Mouse (Mus musculus) neural tube, embryonic 13.5 days (tissue): ENCODE data around the gene Gm128. TPM values are rescaled to one million over a fixed set of nuclear protein-coding genes. Genes with fewer than 3 reads are reported as not detected.

Experiments
- ATAC-seq: fragments of 200-750 bp; cut with Nextera tagmentation; 2 replicates; pipeline ENCODE4 v1.8.0; 2017; ENCODE audit warnings: low read depth, mild to moderate bottlenecking, moderate TSS enrichment, moderate library complexity
- H3K27ac ChIP-seq: fragments of 300-500 bp; sonication (generic); replicated peaks from 2 replicates; pipeline ENCODE4 v1.5.1; 2015; ENCODE audit warnings: moderate library complexity, mild to moderate bottlenecking, inconsistent platforms
- H3K27me3 ChIP-seq: fragments of 300-500 bp; sonication (generic); 2 replicates; pipeline ENCODE4 v1.6.1; 2015; ENCODE audit warnings: mild to moderate bottlenecking, inconsistent platforms
- H3K36me3 ChIP-seq: fragments of 300-500 bp; sonication (generic); 2 replicates; pipeline ENCODE4 v1.6.1; 2015; ENCODE audit warnings: mild to moderate bottlenecking, inconsistent platforms
- H3K4me1 ChIP-seq: fragments of 300-500 bp; sonication (generic); replicated peaks from 2 replicates; pipeline ENCODE4 v1.6.1; 2015; ENCODE audit warnings: inconsistent platforms
- H3K4me2 ChIP-seq: fragments of 300-500 bp; sonication (generic); 2 replicates; pipeline ENCODE4 v1.6.1; 2015; ENCODE audit warnings: inconsistent platforms, mild to moderate bottlenecking, moderate library complexity
- H3K4me3 ChIP-seq: fragments of 300-500 bp; sonication (generic); 2 replicates; pipeline ENCODE4 v1.5.1; 2015; ENCODE audit warnings: mild to moderate bottlenecking, inconsistent platforms
- H3K9ac ChIP-seq: fragments of 300-500 bp; sonication (generic); 2 replicates; pipeline ENCODE4 v1.6.1; 2015; ENCODE audit warnings: moderate library complexity, mild to moderate bottlenecking, inconsistent platforms
- H3K9me3 ChIP-seq: fragments of 300-500 bp; sonication (generic); 2 replicates; pipeline ENCODE4 v1.6.1; 2016; ENCODE audit warnings: inconsistent platforms
- WGBS: fragments of 180-500 bp; shearing (Covaris S2); methylation state at CpG from one replicate; pipeline ENCODE4 v1.1.7; 2015; 5-methylcytosine and 5-hydroxymethylcytosine counted together
- polyA plus RNA-seq: library from polyadenylated mRNA; unstranded; fragments of >200 nt; fragmentation: Nextera tagmentation; extraction: Ambion mirVana; gene quantifications from 2 replicates; pipeline ENCODE4 v1.2.1, GENCODE M21; 2015

Gm128 gene
- polyA plus RNA-seq, 1 experiment from 2014 or later = 0.15 TPM

GRCm38 (mm10) chr3:95264724-95265123, 23.3 kb upstream of the Gm128 start:
- no peaks in the 10 kb centered on the region for H3K4me1 ChIP-seq
- H3K4me3 ChIP-seq = no peak overlapping the region
- H3K27ac ChIP-seq = no peak overlapping the region
- H3K9me3 ChIP-seq = no peaks in the 10 kb centered on the region
- no peak overlapping the region for H3K4me2 ChIP-seq
- peaks cover 91% of the 10 kb centered on the region for H3K36me3 ChIP-seq
- WGBS = 57% methylated on average over 1 of the region's 1 CpGs
- no peak overlapping the region for H3K9ac ChIP-seq
- ATAC-seq = no peak
- H3K27me3 ChIP-seq = no peaks in the 10 kb centered on the region

DNA sequence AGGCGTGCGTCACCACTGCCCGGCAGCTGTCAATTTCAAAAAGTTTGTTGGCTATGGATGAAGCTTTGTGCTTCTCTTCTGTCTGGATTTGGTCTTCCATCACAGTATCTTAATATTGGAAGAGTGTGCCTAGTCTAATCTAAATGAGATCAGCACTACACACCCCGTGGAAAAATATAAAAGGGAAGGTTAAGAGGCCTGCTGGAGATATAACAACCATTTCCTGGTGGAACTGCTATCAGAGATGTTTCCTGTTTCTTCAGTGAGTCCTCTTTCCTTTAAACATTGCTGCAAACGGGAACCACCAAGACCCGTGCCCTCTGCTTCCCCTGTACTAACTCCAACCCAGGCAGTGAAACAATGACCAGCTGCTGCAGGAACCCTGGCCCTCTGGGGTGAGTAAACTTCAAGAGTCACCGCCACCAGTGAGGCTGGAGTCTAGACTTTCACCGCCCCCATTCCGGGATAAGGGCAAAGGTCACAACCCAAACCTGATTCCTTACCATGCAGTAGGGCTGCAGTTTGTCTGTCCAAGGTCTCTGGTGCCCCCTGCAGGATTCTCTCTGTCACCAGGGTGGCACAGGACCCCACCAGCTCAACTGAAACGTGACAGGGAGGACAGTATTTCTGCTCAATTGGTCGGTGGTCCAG, 21.8 kb upstream of the Gm128 start:
- no peak for ATAC-seq
- no peaks in the 10 kb centered on the region for H3K4me1 ChIP-seq
- no peak overlapping the region for H3K4me2 ChIP-seq
- peaks cover 92% of the 10 kb centered on the region for H3K36me3 ChIP-seq
- WGBS = 51% methylated on average over 11 of the region's 11 CpGs
- no peaks in the 10 kb centered on the region for H3K27me3 ChIP-seq
- H3K4me3 ChIP-seq = no peak overlapping the region
- no peaks in the 10 kb centered on the region for H3K9me3 ChIP-seq
- H3K9ac ChIP-seq = no peak overlapping the region
- no peak overlapping the region for H3K27ac ChIP-seq

DNA sequence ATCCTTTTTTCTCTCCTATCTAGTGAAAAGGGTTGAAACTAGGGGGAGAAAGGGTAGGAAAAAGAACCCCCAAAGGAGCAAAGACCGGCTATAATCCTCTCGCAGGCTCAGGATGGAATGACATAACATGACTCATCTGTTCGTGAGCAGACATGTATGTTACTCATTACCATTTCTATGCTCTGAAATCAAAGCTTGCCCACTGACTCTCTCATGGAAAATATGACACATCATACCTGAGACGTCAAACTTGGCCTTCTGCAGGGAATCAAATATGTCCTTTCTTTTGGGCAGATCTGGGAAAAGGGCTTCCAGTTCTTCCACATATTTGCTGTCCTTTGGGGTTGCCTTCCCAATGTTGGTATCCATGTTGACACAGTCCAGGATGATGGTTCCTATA, 20.6 kb upstream of the Gm128 start:
- Histone ChIP-seq H3K36me3 (peaks cover 91% of the 10 kb centered on the region), H3K9ac (no peak overlapping the region), H3K9me3 (no peaks in the 10 kb centered on the region), H3K4me1 (no peaks in the 10 kb centered on the region), H3K27ac (no peak overlapping the region), H3K27me3 (no peaks in the 10 kb centered on the region), H3K4me3 (no peak overlapping the region), H3K4me2 (no peak overlapping the region)
- ATAC-seq = no peak
- 93% methylated on average over 4 of the region's 4 CpGs for WGBS

GRCm38 (mm10) chr3:95256931-95257330, 15.5 kb upstream of the Gm128 start:
- Histone ChIP-seq H3K36me3 (peaks cover 90% of the 10 kb centered on the region), H3K9ac (no peak overlapping the region), H3K27ac (no peak overlapping the region), H3K4me2 (no peak overlapping the region), H3K4me3 (no peak overlapping the region), H3K4me1 (no peaks in the 10 kb centered on the region), H3K9me3 (no peaks in the 10 kb centered on the region), H3K27me3 (no peaks in the 10 kb centered on the region)
- ATAC-seq = no peak
- 85% methylated on average over 5 of the region's 5 CpGs for WGBS

- no peaks in the 10 kb centered on the region for H3K4me1 ChIP-seq
- H3K9me3 ChIP-seq = no peaks in the 10 kb centered on the region
- H3K27ac ChIP-seq = no peak within 1 kb of the TSS
- WGBS = 54% methylated on average over 7 of the region's 7 CpGs
- ATAC-seq = no peak
- H3K4me2 ChIP-seq = no peak within 1 kb of the TSS
- H3K27me3 ChIP-seq = no peaks in the 10 kb centered on the region
- no peak within 1 kb of the TSS for H3K4me3 ChIP-seq
- H3K36me3 ChIP-seq = peaks cover 55% of the 10 kb centered on the region
- H3K9ac ChIP-seq = no peak within 1 kb of the TSS
Observed at GRCm38 (mm10) chr3:95250783-95251424, 9.5 kb upstream of the Gm128 start, which contains the start of gene Bnipl. Bnipl (minus strand) TSS chr3:95251193.

DNA sequence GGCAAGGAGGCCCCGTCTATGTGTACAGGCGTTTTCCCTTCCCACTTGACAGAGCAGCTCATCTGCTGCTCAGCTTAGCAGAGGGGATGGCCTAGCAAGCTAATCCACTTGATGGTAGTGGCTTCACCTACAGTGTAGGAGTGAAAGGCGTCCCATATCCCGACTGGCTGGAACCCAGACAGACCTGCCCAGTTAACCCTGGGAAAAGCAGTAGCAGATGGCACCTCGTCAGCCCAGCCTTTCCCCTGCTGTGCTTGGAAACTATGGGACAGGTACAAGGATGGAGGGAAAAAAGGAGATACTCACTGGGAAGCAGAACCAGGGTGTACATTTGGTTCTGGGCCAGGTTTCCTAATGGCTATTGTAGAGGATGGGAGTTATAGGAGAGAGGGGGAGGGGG, 9.0 kb upstream of the Gm128 start:
- Histone ChIP-seq H3K27ac (no peak overlapping the region), H3K9me3 (no peaks in the 10 kb centered on the region), H3K27me3 (no peaks in the 10 kb centered on the region), H3K9ac (no peak overlapping the region), H3K4me1 (no peaks in the 10 kb centered on the region), H3K4me2 (no peak overlapping the region), H3K36me3 (peaks cover 53% of the 10 kb centered on the region), H3K4me3 (no peak overlapping the region)
- 86% methylated on average over 5 of the region's 5 CpGs for WGBS
- ATAC-seq = no peak

DNA sequence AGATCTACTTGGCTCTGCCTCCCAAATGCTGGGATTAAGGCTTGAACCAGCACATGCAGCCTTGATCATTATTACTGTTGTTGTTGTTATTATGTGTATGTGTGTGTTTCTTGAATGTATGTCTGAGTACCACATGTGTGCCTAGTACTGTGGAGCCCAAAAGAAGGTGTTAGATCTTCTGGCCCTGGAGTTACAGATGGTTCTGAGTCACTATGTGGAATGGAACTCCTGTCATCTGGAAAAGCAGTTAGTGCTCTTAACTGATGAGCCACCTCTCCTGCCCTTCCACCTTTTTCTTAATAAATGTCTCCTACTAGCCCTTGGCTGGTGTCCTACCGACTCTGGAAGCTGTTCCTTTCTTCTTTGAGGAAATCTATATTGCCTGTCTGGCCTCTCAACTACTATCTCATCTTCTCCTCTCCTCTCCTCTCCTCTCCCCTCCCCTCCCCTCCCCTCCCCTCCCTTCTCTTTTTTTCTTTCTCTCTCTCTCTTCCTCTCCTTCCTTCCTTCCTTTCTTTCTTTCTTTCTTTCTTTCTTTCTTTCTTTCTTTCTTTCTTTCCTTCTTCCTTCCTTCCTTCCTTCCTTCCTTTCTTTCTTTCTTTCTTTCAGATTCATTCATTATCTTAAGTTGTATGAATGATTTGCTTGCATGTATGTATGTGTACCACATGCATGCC, 6.4 kb upstream of the Gm128 start:
- 81% methylated on average over 1 of the region's 1 CpGs for WGBS
- Histone ChIP-seq H3K4me3 (no peak overlapping the region), H3K27me3 (no peaks in the 10 kb centered on the region), H3K4me1 (no peaks in the 10 kb centered on the region), H3K9me3 (no peaks in the 10 kb centered on the region), H3K27ac (no peak overlapping the region), H3K4me2 (no peak overlapping the region), H3K9ac (no peak overlapping the region), H3K36me3 (peaks cover 36% of the 10 kb centered on the region)
- no peak for ATAC-seq

- Histone ChIP-seq H3K27me3 (no peaks in the 10 kb centered on the region), H3K4me2 (no peak overlapping the region), H3K9me3 (no peaks in the 10 kb centered on the region), H3K27ac (no peak overlapping the region), H3K4me3 (no peak overlapping the region), H3K36me3 (peaks cover 33% of the 10 kb centered on the region), H3K4me1 (no peaks in the 10 kb centered on the region), H3K9ac (no peak overlapping the region)
- ATAC-seq = no peak
- WGBS = 85% methylated on average over 5 of the region's 5 CpGs
Observed at GRCm38 (mm10) chr3:95246465-95247231, 5.2 kb upstream of the Gm128 start.

DNA sequence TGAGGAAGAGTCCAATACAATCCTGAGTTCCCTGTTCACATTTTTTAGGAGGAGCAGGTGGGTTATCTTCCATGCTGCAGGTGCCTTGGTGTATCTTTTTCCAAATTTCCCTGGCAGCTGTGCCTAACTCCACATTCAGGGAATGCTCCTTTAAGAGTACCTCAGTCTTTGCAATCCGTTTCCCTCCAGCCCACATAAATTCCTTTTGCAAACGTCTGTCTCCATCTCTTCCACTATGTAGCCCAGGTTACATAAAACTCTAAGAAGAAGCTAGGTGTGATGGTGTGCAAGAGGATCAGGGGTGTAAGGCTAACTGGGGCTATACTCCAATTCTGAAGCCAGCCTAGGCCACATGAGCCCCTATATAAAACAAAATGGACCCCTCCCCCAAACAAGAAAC, 1.7 kb upstream of the Gm128 start:
- Histone ChIP-seq H3K4me2 (no peak overlapping the region), H3K36me3 (peaks cover 28% of the 10 kb centered on the region), H3K9me3 (no peaks in the 10 kb centered on the region), H3K9ac (no peak overlapping the region), H3K27ac (no peak overlapping the region), H3K27me3 (no peaks in the 10 kb centered on the region), H3K4me1 (no peaks in the 10 kb centered on the region), H3K4me3 (no peak overlapping the region)
- WGBS = 86% methylated on average over 2 of the region's 2 CpGs
- no peak for ATAC-seq

DNA sequence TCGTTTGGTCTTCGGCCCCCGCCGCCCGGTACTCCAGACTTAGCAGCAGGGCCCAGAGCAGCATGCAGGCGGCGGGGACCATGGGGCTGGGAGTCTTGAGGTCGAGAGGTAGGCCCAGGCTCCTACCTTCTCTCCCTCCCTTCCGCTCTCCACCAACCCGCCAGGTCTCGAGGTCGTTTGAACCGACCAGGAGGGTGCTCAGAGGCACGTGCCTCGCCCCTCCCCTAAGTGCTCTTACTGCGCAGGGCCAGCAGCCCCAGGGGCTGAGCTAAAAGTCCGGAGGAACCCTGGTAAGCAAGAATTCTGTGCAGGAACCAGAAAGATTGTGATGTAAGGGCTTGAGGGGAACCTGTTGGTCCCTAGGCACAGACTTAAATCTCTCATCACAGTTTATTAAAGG, 498 bp downstream of the Gm128 start:
- H3K9me3 ChIP-seq = no peaks in the 10 kb centered on the region
- no peak overlapping the region for H3K9ac ChIP-seq
- no peaks in the 10 kb centered on the region for H3K27me3 ChIP-seq
- H3K27ac ChIP-seq = no peak overlapping the region
- H3K4me3 ChIP-seq = no peak overlapping the region
- WGBS = 32% methylated on average over 17 of the region's 17 CpGs
- ATAC-seq = no peak
- H3K4me1 ChIP-seq = no peaks in the 10 kb centered on the region
- H3K4me2 ChIP-seq = no peak overlapping the region
- peaks cover 44% of the 10 kb centered on the region for H3K36me3 ChIP-seq

DNA sequence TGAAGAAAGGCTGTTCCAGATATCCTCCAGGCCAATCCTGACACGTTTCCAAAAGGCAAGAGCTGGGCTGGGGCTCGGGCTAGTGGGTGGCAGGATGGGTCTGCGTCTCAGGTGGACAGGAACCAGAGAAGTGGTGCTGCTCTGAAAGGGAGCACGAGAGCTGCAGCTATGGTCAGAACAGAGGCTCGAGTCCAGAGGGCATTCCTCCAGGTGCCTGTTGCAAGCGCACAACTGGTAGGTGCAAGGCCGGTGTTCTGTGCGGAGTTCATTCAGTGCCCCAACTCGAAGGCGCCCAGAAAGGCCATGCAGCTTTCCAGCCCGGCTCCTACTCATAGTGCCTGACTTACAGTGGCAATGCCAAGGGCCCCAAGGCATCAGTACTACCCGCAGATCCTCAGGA, 1.4 kb downstream of the Gm128 start:
- Histone ChIP-seq H3K9ac (no peak overlapping the region), H3K27ac (no peak overlapping the region), H3K36me3 (peaks cover 48% of the 10 kb centered on the region), H3K27me3 (no peaks in the 10 kb centered on the region), H3K4me1 (no peaks in the 10 kb centered on the region), H3K4me3 (no peak overlapping the region), H3K9me3 (no peaks in the 10 kb centered on the region), H3K4me2 (no peak overlapping the region)
- 92% methylated on average over 12 of the region's 12 CpGs for WGBS
- no peak for ATAC-seq

DNA sequence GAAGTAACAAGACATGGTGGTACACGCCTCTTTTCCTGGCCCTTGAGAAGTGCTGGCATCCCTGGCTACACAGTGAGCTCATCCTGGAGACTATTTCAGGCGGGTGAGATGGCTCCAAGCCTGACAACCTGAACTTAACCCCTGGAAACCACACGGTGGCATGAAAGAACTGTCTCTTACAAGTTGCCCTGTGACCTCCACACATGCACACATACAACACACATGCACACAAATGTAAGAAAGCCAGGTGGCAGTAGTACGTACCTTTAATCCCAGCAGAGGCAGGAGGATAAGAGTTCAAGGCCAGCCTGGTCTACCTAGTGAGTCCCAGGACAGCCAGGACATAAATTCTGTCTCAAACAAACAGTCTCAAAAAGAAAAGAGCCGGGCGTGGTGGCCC, 2.4 kb downstream of the Gm128 start:
- WGBS = 88% methylated on average over 6 of the region's 6 CpGs
- peaks cover 57% of the 10 kb centered on the region for H3K36me3 ChIP-seq
- ATAC-seq = no peak

More for the DNA sequence above, 2.4 kb downstream of the Gm128 start:
- Histone ChIP-seq H3K4me1 (no peaks in the 10 kb centered on the region), H3K4me3 (no peak overlapping the region), H3K27me3 (no peaks in the 10 kb centered on the region), H3K9ac (no peak overlapping the region), H3K4me2 (no peak overlapping the region), H3K9me3 (no peaks in the 10 kb centered on the region), H3K27ac (no peak overlapping the region)
